In genomic region chr12:4840010-4840409, GRCm38 (mm10) we compare ENCODE assay signal across 9 mouse cellular contexts. TPM values are rescaled to one million over a fixed set of nuclear protein-coding genes. Genes with fewer than 3 reads are reported as not detected.
DNase-seq lines count a peak whose midpoint lies in the region; ATAC-seq lines count a peak whose summit lies in the region.
"Had no signal": no experiment of that assay in that cellular context is flagged by ENCODE, and none has a peak within 500 bp of the region (broad histone marks: within the 10 kb centered on the region; RNA-seq: fewer than 3 reads in every experiment).

No protein-coding gene starts in this region.

- H3K4me3 ChIP-seq in heart, embryonic 16.5 days (ENCODE audit: low read length), result no peak overlapping the region
- H3K4me3 ChIP-seq in hindbrain, embryonic 16.5 days (ENCODE audit: low read length), result peak overlapping the region; percentile 92; the same call in 1 of the 2 replicates

- no peaks in the 10 kb centered on the region; the same call in 1 of the 2 replicates for H3K27me3 ChIP-seq in heart, embryonic 16.5 days (ENCODE audit: control insufficient read depth, insufficient read depth, low read length)
- no peaks in the 10 kb centered on the region for H3K27me3 ChIP-seq in hindbrain, embryonic 16.5 days (replicated peaks; ENCODE audit: control insufficient read depth, insufficient read depth, low read length)

- peaks cover 16% of the 10 kb centered on the region for H3K4me1 ChIP-seq in heart, embryonic 16.5 days (ENCODE audit: control insufficient read depth, insufficient read depth, low read length)
- peaks cover 15% of the 10 kb centered on the region for H3K4me1 ChIP-seq in hindbrain, embryonic 16.5 days (ENCODE audit: control insufficient read depth, insufficient read depth, low read depth, low read length)

- 50% methylated on average over 6 of the region's 6 CpGs for WGBS in heart, embryonic 16.5 days
- WGBS in hindbrain, embryonic 16.5 days, result 63% methylated on average over 6 of the region's 6 CpGs

- H3K36me3 ChIP-seq in heart, embryonic 16.5 days (ENCODE audit: control insufficient read depth, insufficient read depth), result no peaks in the 10 kb centered on the region
- no peaks in the 10 kb centered on the region for H3K36me3 ChIP-seq in hindbrain, embryonic 16.5 days (ENCODE audit: control insufficient read depth, insufficient read depth, low read length)

- H3K9ac ChIP-seq in heart, embryonic 16.5 days (ENCODE audit: low read length), result no peak overlapping the region
- no peak overlapping the region for H3K9ac ChIP-seq in hindbrain, embryonic 16.5 days (ENCODE audit: low read depth, low read length)

- DNase-seq in heart, postnatal 4 days, result no peak
- DNase-seq in MEL-GATA-1-ER (ENCODE audit: extremely low read depth, low read depth), result peak; percentile 78
- DNase-seq in layer of hippocampus, adult 11-12 months (ENCODE audit: low spot score), result no peak
- no peak for DNase-seq in cerebellum, adult 11-12 months
- no peak for DNase-seq in frontal cortex, postnatal 14 days (ENCODE audit: low spot score in 2 of 2)
- DNase-seq: spleen, adult 18-20 months had no signal

- ATAC-seq in heart, embryonic 16.5 days (replicated peaks; ENCODE audit: extremely low read depth, insufficient read depth, low FRiP score), result no peak
- no peak for ATAC-seq in hindbrain, embryonic 16.5 days
- ATAC-seq in megakaryocyte progenitor cell, adult 5-6 weeks (replicated peaks; ENCODE audit: poor library complexity), result peak; percentile 29

- no peak overlapping the region for H3K27ac ChIP-seq in heart, embryonic 16.5 days (ENCODE audit: low read length)
- H3K27ac ChIP-seq in hindbrain, embryonic 16.5 days (ENCODE audit: low read depth, low read length), result no peak overlapping the region

- no peaks in the 10 kb centered on the region for H3K9me3 ChIP-seq in heart, embryonic 16.5 days (replicated peaks; ENCODE audit: control insufficient read depth, low read length)
- H3K9me3 ChIP-seq in hindbrain, embryonic 16.5 days (ENCODE audit: control insufficient read depth, low read length), result no peaks in the 10 kb centered on the region

- H3K4me2 ChIP-seq in heart, embryonic 16.5 days (ENCODE audit: low read depth, low read length), result peak overlapping the region; percentile 80; the same call in 1 of the 2 replicates
- peak overlapping the region; percentile 93 for H3K4me2 ChIP-seq in hindbrain, embryonic 16.5 days (ENCODE audit: low read length)

RNA-seq across cellular contexts. Expression of gene Fkbp1b, which starts 1.4 kb away (rescaled TPM):
- polyA plus RNA-seq in heart, embryonic 16.5 days (2015; fragmentation: Nextera tagmentation; extraction: Ambion mirVana), result 8.7 and 13.2 TPM in 2 replicates
- 1 to 10 TPM; 4.0 to 8.8 TPM for total RNA-seq in heart, postnatal 4 days (2021)
- polyA plus RNA-seq in hindbrain, embryonic 16.5 days (2015; fragmentation: Nextera tagmentation; extraction: Ambion mirVana), result 64.0 and 80.0 TPM in 2 replicates
- 19.2 and 21.3 TPM in 2 replicates for total RNA-seq in megakaryocyte progenitor cell, adult 5-6 weeks (2015)
- 12.3 and 18.4 TPM in 2 replicates for total RNA-seq in megakaryocyte progenitor cell, adult 5-6 weeks (2017)

RNA-seq across cellular contexts. Expression of gene Wdcp, which starts 3.1 kb away (rescaled TPM):
- polyA plus RNA-seq in heart, embryonic 16.5 days (2015; fragmentation: Nextera tagmentation; extraction: Ambion mirVana), result 14.1 and 15.0 TPM in 2 replicates
- 10 to 100 TPM in 1 of 2 experiments, 1 to 10 TPM in 1; 9.3 to 11.4 TPM for total RNA-seq in heart, postnatal 4 days (2021)
- polyA plus RNA-seq in hindbrain, embryonic 16.5 days (2015; fragmentation: Nextera tagmentation; extraction: Ambion mirVana), result 12.4 and 14.6 TPM in 2 replicates
- 17.6 and 19.2 TPM in 2 replicates for total RNA-seq in megakaryocyte progenitor cell, adult 5-6 weeks (2015)
- total RNA-seq in megakaryocyte progenitor cell, adult 5-6 weeks (2017), result 6.7 and 10.0 TPM in 2 replicates

RNA-seq across cellular contexts. Expression of gene Sf3b6, which starts 22.7 kb away (rescaled TPM):
- 95.7 and 147 TPM in 2 replicates for polyA plus RNA-seq in heart, embryonic 16.5 days (2015; fragmentation: Nextera tagmentation; extraction: Ambion mirVana)
- total RNA-seq in heart, postnatal 4 days (2021), result 10 to 100 TPM; 69.2 to 70.5 TPM
- 163 and 189 TPM in 2 replicates for polyA plus RNA-seq in hindbrain, embryonic 16.5 days (2015; fragmentation: Nextera tagmentation; extraction: Ambion mirVana)
- total RNA-seq in megakaryocyte progenitor cell, adult 5-6 weeks (2015), result 258 and 286 TPM in 2 replicates
- 158 and 165 TPM in 2 replicates for total RNA-seq in megakaryocyte progenitor cell, adult 5-6 weeks (2017)

RNA-seq across cellular contexts. Expression of gene Mfsd2b, which starts 34.1 kb away (rescaled TPM):
- polyA plus RNA-seq in heart, embryonic 16.5 days (2015; fragmentation: Nextera tagmentation; extraction: Ambion mirVana), result 0.76 and 1.1 TPM in 2 replicates
- total RNA-seq in heart, postnatal 4 days (2021), result 1 to 10 TPM; 1.3 to 1.6 TPM
- 2.5 and 2.6 TPM in 2 replicates for polyA plus RNA-seq in hindbrain, embryonic 16.5 days (2015; fragmentation: Nextera tagmentation; extraction: Ambion mirVana)
- 10.6 and 20.0 TPM in 2 replicates for total RNA-seq in megakaryocyte progenitor cell, adult 5-6 weeks (2015)
- 6.2 and 14.6 TPM in 2 replicates for total RNA-seq in megakaryocyte progenitor cell, adult 5-6 weeks (2017)
